8 mouse cellular contexts compared by ENCODE assay signal in the genomic region with DNA sequence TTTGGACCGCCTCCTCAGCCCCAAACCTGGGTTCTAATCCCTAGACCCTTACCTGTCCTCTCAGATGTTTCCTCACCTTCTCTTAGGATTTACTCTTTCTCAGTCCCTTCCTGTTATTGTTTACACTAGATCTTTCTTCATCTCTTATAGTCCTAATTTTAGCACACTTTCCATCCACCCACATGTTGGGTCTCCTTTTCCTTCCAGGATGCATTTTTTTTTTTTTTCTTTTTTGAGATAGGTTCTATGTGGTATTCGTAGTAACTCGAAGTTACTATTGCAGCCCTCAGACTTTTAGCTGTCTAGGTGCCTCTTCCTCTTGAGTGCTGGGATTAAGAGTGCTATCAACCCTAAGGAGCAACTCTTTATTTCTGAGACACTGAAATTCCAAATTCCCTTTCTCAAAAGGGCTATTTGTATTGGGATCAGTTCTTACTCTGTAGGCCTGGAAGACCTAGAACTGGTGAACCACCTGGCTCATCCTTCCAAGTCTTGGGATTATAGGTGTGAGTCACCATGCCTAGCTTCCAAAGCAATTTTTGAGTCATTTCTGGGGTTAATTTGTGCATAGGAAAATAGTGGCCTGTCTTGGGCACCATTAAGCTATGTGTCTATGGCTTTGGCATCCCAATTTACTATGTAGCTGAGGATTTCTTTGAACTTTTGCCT. TPM values are rescaled to one million over a fixed set of nuclear protein-coding genes. Genes with fewer than 3 reads are reported as not detected.
A peak's percentile ranks its signal among the peaks of the same experiment; 100 is the strongest.
DNase-seq lines count a peak whose midpoint lies in the region; ATAC-seq and TF ChIP-seq lines count a peak whose summit lies in the region.

No protein-coding gene starts in this region.

- H3K4me3 ChIP-seq in lung, embryonic 14.5 days (ENCODE audit: low read depth, low read length) = peak overlapping the region; percentile 72
- H3K4me3 ChIP-seq in embryonic facial prominence, embryonic 14.5 days (ENCODE audit: low read depth, low read length) = peak overlapping the region; percentile 69
- peak overlapping the region; percentile 78 for H3K4me3 ChIP-seq in intestine, postnatal 0 days (ENCODE audit: low read depth, low read length)
- peak overlapping the region; percentile 71 for H3K4me3 ChIP-seq in olfactory bulb, adult 2 months (ENCODE audit: insufficient read depth, low read depth, low read length)

- H3K4me1 ChIP-seq in lung, embryonic 14.5 days (ENCODE audit: insufficient read depth) = peaks cover 21% of the 10 kb centered on the region
- H3K4me1 ChIP-seq in embryonic facial prominence, embryonic 14.5 days (ENCODE audit: control insufficient read depth, insufficient read depth, low read length) = peaks cover 31% of the 10 kb centered on the region
- H3K4me1 ChIP-seq in intestine, postnatal 0 days (replicated peaks; ENCODE audit: control insufficient read depth, insufficient read depth, low read length) = no peaks in the 10 kb centered on the region
- peaks cover 16% of the 10 kb centered on the region for H3K4me1 ChIP-seq in olfactory bulb, adult 2 months (ENCODE audit: control insufficient read depth, insufficient read depth, low read length)

- ATAC-seq in lung, embryonic 14.5 days (ENCODE audit: insufficient read depth) = no peak
- ATAC-seq in embryonic facial prominence, embryonic 14.5 days (ENCODE audit: low read depth) = no peak
- no peak for ATAC-seq in intestine, postnatal 0 days
- ATAC-seq in granulocyte monocyte progenitor cell, adult 5-6 weeks (replicated peaks; ENCODE audit: poor library complexity, severe bottlenecking) = no peak
- no peak for ATAC-seq in monocyte, adult 5-6 weeks (replicated peaks; ENCODE audit: insufficient number of reproducible peaks, low FRiP score, low TSS enrichment, poor library complexity, severe bottlenecking)

- TF ChIP-seq CTCF in lung, embryonic 14.5 days (IDR thresholded peaks at IDR 0.05; ENCODE audit: low read depth) = no peak
- TF ChIP-seq CTCF in intestine, postnatal 0 days (IDR thresholded peaks at IDR 0.05; ENCODE audit: low read depth) = no peak
- TF ChIP-seq CTCF in olfactory bulb, adult 2 months (IDR thresholded peaks at IDR 0.05; ENCODE audit: insufficient read depth, low read depth, low read length) = no peak

- WGBS in lung, embryonic 14.5 days = 12% methylated on average over 3 of the region's 3 CpGs
- WGBS in embryonic facial prominence, embryonic 14.5 days = 28% methylated on average over 2 of the region's 3 CpGs
- WGBS in intestine, postnatal 0 days = 16% methylated on average over 2 of the region's 3 CpGs
- WGBS in olfactory bulb, adult 2 months = 5% methylated on average over 3 of the region's 3 CpGs

- H3K4me2 ChIP-seq in lung, embryonic 14.5 days = peak overlapping the region; percentile 56
- H3K4me2 ChIP-seq in embryonic facial prominence, embryonic 14.5 days (ENCODE audit: low read depth, low read length) = peak overlapping the region; percentile 56
- H3K4me2 ChIP-seq in intestine, postnatal 0 days (replicated peaks; ENCODE audit: low read depth) = peak overlapping the region; percentile 66

- H3K36me3 ChIP-seq in lung, embryonic 14.5 days (ENCODE audit: insufficient read depth) = peaks cover 43% of the 10 kb centered on the region
- peaks cover 44% of the 10 kb centered on the region for H3K36me3 ChIP-seq in embryonic facial prominence, embryonic 14.5 days (ENCODE audit: control insufficient read depth, insufficient read depth, low read length)
- H3K36me3 ChIP-seq in intestine, postnatal 0 days (ENCODE audit: control insufficient read depth, insufficient read depth) = peaks cover 22% of the 10 kb centered on the region

- no peak for DNase-seq in lung, embryonic 14.5 days
- no peak for DNase-seq in lung, postnatal 4 days
- no peak for DNase-seq in embryonic facial prominence, embryonic 14.5 days (ENCODE audit: low spot score)
- DNase-seq in thymus, adult 18-20 months = no peak

- no peaks in the 10 kb centered on the region for H3K27me3 ChIP-seq in lung, embryonic 14.5 days (ENCODE audit: insufficient read depth, low read length)
- no peaks in the 10 kb centered on the region for H3K27me3 ChIP-seq in embryonic facial prominence, embryonic 14.5 days (replicated peaks; ENCODE audit: control insufficient read depth, insufficient read depth, low read length)
- no peaks in the 10 kb centered on the region for H3K27me3 ChIP-seq in intestine, postnatal 0 days (replicated peaks; ENCODE audit: control insufficient read depth, insufficient read depth, low read length)

- no peaks in the 10 kb centered on the region for H3K9me3 ChIP-seq in lung, embryonic 14.5 days (ENCODE audit: low read depth, low read length)
- H3K9me3 ChIP-seq in embryonic facial prominence, embryonic 14.5 days (ENCODE audit: control insufficient read depth, low read length) = no peaks in the 10 kb centered on the region
- H3K9me3 ChIP-seq in intestine, postnatal 0 days (ENCODE audit: control insufficient read depth) = no peaks in the 10 kb centered on the region

- H3K27ac ChIP-seq in lung, embryonic 14.5 days (ENCODE audit: low read depth) = peak overlapping the region; percentile 100
- H3K27ac ChIP-seq in embryonic facial prominence, embryonic 14.5 days (replicated peaks; ENCODE audit: low read depth, low read length) = peak overlapping the region; percentile 99
- H3K27ac ChIP-seq in intestine, postnatal 0 days (ENCODE audit: low read depth, low read length) = peak overlapping the region; percentile 100
- no peak overlapping the region for H3K27ac ChIP-seq in olfactory bulb, adult 2 months (ENCODE audit: insufficient read depth, low read depth, low read length)

- TF ChIP-seq POLR2A in olfactory bulb, adult 2 months (IDR thresholded peaks at IDR 0.05; ENCODE audit: insufficient read depth, low read depth, low read length) = no peak

- H3K9ac ChIP-seq in lung, embryonic 14.5 days = peak overlapping the region; percentile 96
- H3K9ac ChIP-seq in embryonic facial prominence, embryonic 14.5 days (ENCODE audit: low read depth, low read length) = peak overlapping the region; percentile 98
- H3K9ac ChIP-seq in intestine, postnatal 0 days (ENCODE audit: low read depth, low read length) = peak overlapping the region; percentile 93

RNA-seq across cellular contexts. Expression of gene Sp1, which starts 1.1 kb away (rescaled TPM):
- 15.3 and 16.1 TPM in 2 replicates for polyA plus RNA-seq in lung, embryonic 14.5 days (2014; fragmentation: Nextera tagmentation; extraction: Ambion mirVana)
- 15.5 and 16.5 TPM in 2 replicates for polyA plus RNA-seq in embryonic facial prominence, embryonic 14.5 days (2014; fragmentation: Nextera tagmentation; extraction: Ambion mirVana)
- polyA plus RNA-seq in intestine, postnatal 0 days (2015; fragmentation: Nextera tagmentation; extraction: Ambion mirVana) = 5.6 and 5.8 TPM in 2 replicates
- 98.4 TPM in 1 of 2 replicates, not detected in the other for polyA plus RNA-seq in olfactory bulb, adult 2 months (2012; ENCODE audit: insufficient read depth, insufficient read length, low replicate concordance, missing spikeins)
- 59.6 and 71.6 TPM in 2 replicates for total RNA-seq in granulocyte monocyte progenitor cell, adult 5-6 weeks (2014; fragmentation: Nextera tagmentation)
- 52.0 and 56.1 TPM in 2 replicates for total RNA-seq in granulocyte monocyte progenitor cell, adult 5-6 weeks (2017)
- 66.1 to 99.7 TPM (median 74.8 TPM) in 3 replicates for total RNA-seq in monocyte, adult 5-6 weeks (2017)

RNA-seq across cellular contexts. Expression of gene Amhr2, which starts 38.1 kb away (rescaled TPM):
- polyA plus RNA-seq in lung, embryonic 14.5 days (2014; fragmentation: Nextera tagmentation; extraction: Ambion mirVana) = 0.21 and 0.85 TPM in 2 replicates
- polyA plus RNA-seq in embryonic facial prominence, embryonic 14.5 days (2014; fragmentation: Nextera tagmentation; extraction: Ambion mirVana) = 0.26 and 0.96 TPM in 2 replicates
- 0.35 and 0.50 TPM in 2 replicates for polyA plus RNA-seq in intestine, postnatal 0 days (2015; fragmentation: Nextera tagmentation; extraction: Ambion mirVana)
- not detected in 2 replicates for polyA plus RNA-seq in olfactory bulb, adult 2 months (2012; ENCODE audit: insufficient read depth, insufficient read length, low replicate concordance, missing spikeins)
- total RNA-seq in granulocyte monocyte progenitor cell, adult 5-6 weeks (2014; fragmentation: Nextera tagmentation) = not detected in 2 replicates
- total RNA-seq in granulocyte monocyte progenitor cell, adult 5-6 weeks (2017) = not detected in 2 replicates
- total RNA-seq in monocyte, adult 5-6 weeks (2017) = 0.86 TPM in 1 of 3 replicates, not detected in the others

RNA-seq across cellular contexts. Expression of gene Sp7, which starts 40.1 kb away (rescaled TPM):
- 0.55 and 0.64 TPM in 2 replicates for polyA plus RNA-seq in lung, embryonic 14.5 days (2014; fragmentation: Nextera tagmentation; extraction: Ambion mirVana)
- polyA plus RNA-seq in embryonic facial prominence, embryonic 14.5 days (2014; fragmentation: Nextera tagmentation; extraction: Ambion mirVana) = 31.2 and 45.0 TPM in 2 replicates
- 0.07 and 0.14 TPM in 2 replicates for polyA plus RNA-seq in intestine, postnatal 0 days (2015; fragmentation: Nextera tagmentation; extraction: Ambion mirVana)
- not detected in 2 replicates for polyA plus RNA-seq in olfactory bulb, adult 2 months (2012; ENCODE audit: insufficient read depth, insufficient read length, low replicate concordance, missing spikeins)
- not detected in 2 replicates for total RNA-seq in granulocyte monocyte progenitor cell, adult 5-6 weeks (2014; fragmentation: Nextera tagmentation)
- not detected in 2 replicates for total RNA-seq in granulocyte monocyte progenitor cell, adult 5-6 weeks (2017)
- total RNA-seq in monocyte, adult 5-6 weeks (2017) = not detected in 3 replicates

RNA-seq across cellular contexts. Expression of gene Prr13, which starts 51.8 kb away (rescaled TPM):
- 70.9 and 73.8 TPM in 2 replicates for polyA plus RNA-seq in lung, embryonic 14.5 days (2014; fragmentation: Nextera tagmentation; extraction: Ambion mirVana)
- 95.9 and 97.6 TPM in 2 replicates for polyA plus RNA-seq in embryonic facial prominence, embryonic 14.5 days (2014; fragmentation: Nextera tagmentation; extraction: Ambion mirVana)
- polyA plus RNA-seq in intestine, postnatal 0 days (2015; fragmentation: Nextera tagmentation; extraction: Ambion mirVana) = 394 and 398 TPM in 2 replicates
- polyA plus RNA-seq in olfactory bulb, adult 2 months (2012; ENCODE audit: insufficient read depth, insufficient read length, low replicate concordance, missing spikeins) = not detected in 2 replicates
- total RNA-seq in granulocyte monocyte progenitor cell, adult 5-6 weeks (2014; fragmentation: Nextera tagmentation) = 75.2 and 97.2 TPM in 2 replicates
- 35.4 and 53.4 TPM in 2 replicates for total RNA-seq in granulocyte monocyte progenitor cell, adult 5-6 weeks (2017)
- 233 to 280 TPM (median 259 TPM) in 3 replicates for total RNA-seq in monocyte, adult 5-6 weeks (2017)

RNA-seq across cellular contexts. Expression of gene Aaas, which starts 56.5 kb away (rescaled TPM):
- polyA plus RNA-seq in lung, embryonic 14.5 days (2014; fragmentation: Nextera tagmentation; extraction: Ambion mirVana) = 99.1 and 103 TPM in 2 replicates
- polyA plus RNA-seq in embryonic facial prominence, embryonic 14.5 days (2014; fragmentation: Nextera tagmentation; extraction: Ambion mirVana) = 52.5 and 60.5 TPM in 2 replicates
- 15.0 and 16.8 TPM in 2 replicates for polyA plus RNA-seq in intestine, postnatal 0 days (2015; fragmentation: Nextera tagmentation; extraction: Ambion mirVana)
- not detected in 2 replicates for polyA plus RNA-seq in olfactory bulb, adult 2 months (2012; ENCODE audit: insufficient read depth, insufficient read length, low replicate concordance, missing spikeins)
- 120 and 123 TPM in 2 replicates for total RNA-seq in granulocyte monocyte progenitor cell, adult 5-6 weeks (2014; fragmentation: Nextera tagmentation)
- 147 and 153 TPM in 2 replicates for total RNA-seq in granulocyte monocyte progenitor cell, adult 5-6 weeks (2017)
- 16.5 to 50.9 TPM (median 46.2 TPM) in 3 replicates for total RNA-seq in monocyte, adult 5-6 weeks (2017)
